Mouse (Mus musculus) midbrain, embryonic 12.5 days (tissue): Measurements from ENCODE around the gene Ms4a4b. TPM values are rescaled to one million over a fixed set of nuclear protein-coding genes. Genes with fewer than 3 reads are reported as not detected.
"Not testable (repeated sequence)": the region's sequence is repeated elsewhere in the genome, so short reads cannot be mapped to it uniquely, and the experiment has no call there.

Experiments used
- ATAC-seq: fragments of 200-750 bp; cut with Nextera tagmentation; 2 replicates; pipeline ENCODE4 v1.8.0; 2017; ENCODE audit warnings: low read depth, moderate TSS enrichment, moderate library complexity; ENCODE audit not compliant: low FRiP score
- H3K27ac ChIP-seq: fragments of 300-500 bp; sonication (generic); replicated peaks from 2 replicates; pipeline ENCODE4 v1.5.1; 2016; ENCODE audit warnings: mild to moderate bottlenecking
- H3K27me3 ChIP-seq: fragments of 300-500 bp; sonication (generic); 2 replicates; pipeline ENCODE4 v1.6.1; 2016; ENCODE audit warnings: mild to moderate bottlenecking
- H3K36me3 ChIP-seq: fragments of 300-500 bp; sonication (generic); 2 replicates; pipeline ENCODE4 v1.6.1; 2016
- H3K4me1 ChIP-seq: fragments of 300-500 bp; sonication (generic); 2 replicates; pipeline ENCODE4 v1.6.1; 2016
- H3K4me2 ChIP-seq: fragments of 300-500 bp; sonication (generic); replicated peaks from 2 replicates; pipeline ENCODE4 v1.6.1; 2016; ENCODE audit warnings: mild to moderate bottlenecking, moderate library complexity
- H3K4me3 ChIP-seq: fragments of 300-500 bp; sonication (generic); 2 replicates; pipeline ENCODE4 v1.5.1; 2016; ENCODE audit warnings: mild to moderate bottlenecking
- H3K9ac ChIP-seq: fragments of 300-500 bp; sonication (generic); replicated peaks from 2 replicates; pipeline ENCODE4 v1.6.1; 2016; ENCODE audit warnings: mild to moderate bottlenecking, moderate library complexity
- H3K9me3 ChIP-seq: fragments of 300-500 bp; sonication (generic); 2 replicates; pipeline ENCODE4 v1.6.1; 2016; ENCODE audit warnings: mild to moderate bottlenecking
- WGBS: fragments of 180-500 bp; shearing (Covaris S2); methylation state at CpG from one replicate; pipeline ENCODE4 v1.1.7; 2016; 5-methylcytosine and 5-hydroxymethylcytosine counted together
- polyA plus RNA-seq: library from polyadenylated mRNA; unstranded; fragments of >200 nt; fragmentation: Nextera tagmentation; extraction: Ambion mirVana; gene quantifications from 2 replicates; pipeline ENCODE4 v1.2.1, GENCODE M21; 2016

Ms4a4b gene
- not detected in 2 replicates for polyA plus RNA-seq

DNA sequence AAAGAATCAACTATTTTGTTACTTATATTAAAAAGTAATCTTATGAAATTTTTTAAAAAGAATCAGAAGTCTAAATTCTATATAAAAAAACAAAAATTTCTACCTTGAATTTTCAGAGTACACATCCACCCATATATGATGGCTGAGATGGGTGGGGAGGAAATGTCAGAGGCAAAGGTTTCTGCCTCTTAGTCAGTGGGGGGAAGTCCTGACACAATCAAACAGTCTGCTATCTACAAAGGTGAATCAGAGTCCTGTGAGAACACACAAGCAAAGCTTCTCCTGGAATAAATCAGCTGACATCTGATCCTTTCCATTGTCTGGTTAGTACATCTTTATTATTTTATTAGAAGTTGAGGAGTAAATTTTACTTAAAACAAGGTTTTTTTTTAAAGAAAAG is at the start of gene Ms4a4b:
Gene Ms4a4b (plus strand): TSS at position 216 of the 400 bp plus-strand sequence.
- no peak for ATAC-seq
- Histone ChIP-seq H3K9me3 (no peaks in the 10 kb centered on the region), H3K4me3 (no peak within 1 kb of the TSS), H3K36me3 (no peaks in the 10 kb centered on the region), H3K4me1 (no peaks in the 10 kb centered on the region), H3K27ac (no peak within 1 kb of the TSS), H3K27me3 (no peaks in the 10 kb centered on the region), H3K9ac (no peak within 1 kb of the TSS), H3K4me2 (no peak within 1 kb of the TSS)

- Histone ChIP-seq H3K4me3 (no peak overlapping the region), H3K4me2 (no peak overlapping the region), H3K4me1 (no peaks in the 10 kb centered on the region), H3K9ac (no peak overlapping the region), H3K9me3 (no peaks in the 10 kb centered on the region), H3K27ac (no peak overlapping the region), H3K27me3 (no peaks in the 10 kb centered on the region), H3K36me3 (no peaks in the 10 kb centered on the region)
- no peak for ATAC-seq
These were observed 47.6 kb upstream of the Ms4a4b start for GRCm38 (mm10) chr19:11395769-11396168.

- H3K9me3 ChIP-seq: no peaks in the 10 kb centered on the region
- 86% methylated on average over 3 of the region's 3 CpGs for WGBS
- no peak within 1 kb of the TSS for H3K9ac ChIP-seq
- no peaks in the 10 kb centered on the region for H3K36me3 ChIP-seq
- no peak within 1 kb of the TSS for H3K4me2 ChIP-seq
- no peaks in the 10 kb centered on the region for H3K27me3 ChIP-seq
- no peak for ATAC-seq
- no peaks in the 10 kb centered on the region for H3K4me1 ChIP-seq
- H3K4me3 ChIP-seq: no peak within 1 kb of the TSS
- H3K27ac ChIP-seq: no peak within 1 kb of the TSS
These were observed 38.8 kb upstream of the Ms4a4b start, which contains the start of gene Ms4a4c for GRCm38 (mm10) chr19:11404527-11404926. Gene Ms4a4c, plus strand, starts transcription at chr19:11404770.

- H3K4me2 ChIP-seq: no peak overlapping the region
- no peaks in the 10 kb centered on the region for H3K27me3 ChIP-seq
- H3K4me1 ChIP-seq: no peaks in the 10 kb centered on the region
- no peaks in the 10 kb centered on the region for H3K36me3 ChIP-seq
- no peak overlapping the region for H3K27ac ChIP-seq
- H3K9ac ChIP-seq: no peak overlapping the region
- no peak overlapping the region for H3K4me3 ChIP-seq
- ATAC-seq: no peak
- H3K9me3 ChIP-seq: no peaks in the 10 kb centered on the region
These were observed 35.9 kb upstream of the Ms4a4b start for GRCm38 (mm10) chr19:11407428-11407827.

GRCm38 (mm10) chr19:11408591-11408990 is 34.8 kb upstream of the Ms4a4b start:
- no peak overlapping the region for H3K4me2 ChIP-seq
- ATAC-seq: no peak
- no peaks in the 10 kb centered on the region for H3K27me3 ChIP-seq
- no peak overlapping the region for H3K4me3 ChIP-seq
- whole genome bisulfite sequencing: 88% methylated on average over 1 of the region's 1 CpGs
- no peaks in the 10 kb centered on the region for H3K4me1 ChIP-seq
- no peaks in the 10 kb centered on the region for H3K9me3 ChIP-seq
- no peak overlapping the region for H3K9ac ChIP-seq
- no peaks in the 10 kb centered on the region for H3K36me3 ChIP-seq
- no peak overlapping the region for H3K27ac ChIP-seq

DNA sequence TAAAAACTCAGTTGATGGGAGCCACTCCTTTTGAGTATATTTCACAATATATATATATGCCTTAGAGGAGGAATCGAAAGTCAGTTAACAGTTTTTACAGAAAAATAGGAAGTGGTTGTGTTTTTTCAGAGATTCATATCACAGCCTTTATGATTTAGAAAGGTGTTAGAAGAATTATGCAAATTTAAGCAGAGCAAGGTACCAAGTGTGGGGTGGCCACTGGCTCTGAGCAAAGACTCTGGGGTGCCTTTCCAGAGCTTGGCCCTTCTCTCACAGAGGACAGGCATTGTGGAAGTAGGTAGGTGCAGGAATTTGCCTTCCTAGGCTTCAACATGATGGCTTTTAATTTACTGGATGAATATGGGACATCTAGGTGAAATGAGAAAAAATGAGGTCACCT is 31.7 kb upstream of the Ms4a4b start:
- H3K27ac ChIP-seq: no peak overlapping the region
- no peaks in the 10 kb centered on the region for H3K36me3 ChIP-seq
- no peak overlapping the region for H3K4me2 ChIP-seq
- H3K4me1 ChIP-seq: no peaks in the 10 kb centered on the region
- no peak overlapping the region for H3K4me3 ChIP-seq
- H3K27me3 ChIP-seq: no peaks in the 10 kb centered on the region
- H3K9ac ChIP-seq: no peak overlapping the region
- WGBS: 90% methylated on average over 1 of the region's 1 CpGs
- H3K9me3 ChIP-seq: no peaks in the 10 kb centered on the region
- no peak for ATAC-seq

- Histone ChIP-seq H3K27me3 (no peaks in the 10 kb centered on the region), H3K4me1 (no peaks in the 10 kb centered on the region), H3K27ac (no peak overlapping the region), H3K4me2 (no peak overlapping the region), H3K4me3 (no peak overlapping the region), H3K9ac (no peak overlapping the region), H3K9me3 (no peaks in the 10 kb centered on the region), H3K36me3 (no peaks in the 10 kb centered on the region)
- 93% methylated on average over 1 of the region's 1 CpGs for WGBS
- no peak for ATAC-seq
These were observed 29.3 kb upstream of the Ms4a4b start for GRCm38 (mm10) chr19:11414084-11414483.

GRCm38 (mm10) chr19:11415581-11415980 is 27.8 kb upstream of the Ms4a4b start:
- Histone ChIP-seq H3K4me2 (no peak overlapping the region), H3K9ac (no peak overlapping the region), H3K9me3 (no peaks in the 10 kb centered on the region), H3K27me3 (no peaks in the 10 kb centered on the region), H3K4me1 (no peaks in the 10 kb centered on the region), H3K4me3 (no peak overlapping the region), H3K36me3 (no peaks in the 10 kb centered on the region), H3K27ac (no peak overlapping the region)
- WGBS: 73% methylated on average over 3 of the region's 3 CpGs
- ATAC-seq: no peak

- 71% methylated on average over 3 of the region's 3 CpGs for WGBS
- ATAC-seq, H3K4me3 ChIP-seq: not testable (repeated sequence)
These were observed 24.5 kb upstream of the Ms4a4b start for GRCm38 (mm10) chr19:11418865-11419264.

GRCm38 (mm10) chr19:11431209-11431608 is 12.1 kb upstream of the Ms4a4b start:
- H3K9ac ChIP-seq, H3K9me3 ChIP-seq, H3K27me3 ChIP-seq, ATAC-seq, H3K4me2 ChIP-seq, H3K36me3 ChIP-seq, H3K4me1 ChIP-seq, H3K4me3 ChIP-seq, H3K27ac ChIP-seq: not testable (repeated sequence)
- 86% methylated on average over 1 of the region's 1 CpGs for WGBS

More at GRCm38 (mm10) chr19:11418865-11419264, 24.5 kb upstream of the Ms4a4b start:
- not testable (repeated sequence) for H3K9ac ChIP-seq, H3K4me1 ChIP-seq, H3K36me3 ChIP-seq, H3K9me3 ChIP-seq, H3K4me2 ChIP-seq, H3K27me3 ChIP-seq, H3K27ac ChIP-seq

DNA sequence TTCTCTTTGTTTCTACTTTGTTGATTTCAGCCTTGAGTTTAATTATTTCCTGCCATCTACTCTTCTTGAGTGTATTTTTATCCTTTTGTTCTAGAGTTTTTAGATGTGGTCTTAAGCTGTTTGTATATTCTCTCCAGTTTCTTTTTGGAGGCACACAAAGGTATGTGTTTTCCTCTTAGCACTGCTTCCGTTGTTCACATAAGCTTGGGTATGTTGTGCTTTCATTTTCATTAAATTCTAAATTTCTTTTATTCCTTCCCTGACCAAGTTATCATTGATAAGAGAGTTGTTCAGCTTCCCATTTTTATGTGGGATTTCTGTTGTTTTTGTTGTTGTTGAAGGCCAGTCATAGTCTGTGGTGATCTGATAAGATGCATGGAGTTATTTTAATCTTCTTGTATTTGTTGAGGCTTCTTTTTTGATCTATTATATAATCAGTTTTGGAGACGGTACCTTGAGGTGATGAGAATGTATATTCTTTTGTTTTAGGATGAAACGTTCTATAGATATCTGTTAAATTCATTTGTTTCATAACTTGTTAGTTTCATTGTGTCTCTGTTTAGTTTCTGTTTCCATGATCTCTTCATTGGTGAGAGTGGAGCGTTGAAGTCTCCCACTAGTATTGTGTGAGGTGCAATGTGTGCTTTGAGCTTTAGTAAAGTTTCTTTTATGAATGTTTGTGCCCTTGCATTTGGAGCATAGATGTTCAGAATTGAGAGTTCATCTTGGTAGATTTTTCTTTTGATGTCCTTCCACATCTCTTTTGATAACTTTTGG is 8.1 kb upstream of the Ms4a4b start:
- no peak overlapping the region for H3K4me3 ChIP-seq
- no peak for ATAC-seq
- no peaks in the 10 kb centered on the region for H3K4me1 ChIP-seq
- H3K9me3 ChIP-seq: no peaks in the 10 kb centered on the region
- H3K27ac ChIP-seq: no peak overlapping the region
- no peaks in the 10 kb centered on the region for H3K36me3 ChIP-seq
- 87% methylated on average over 4 of the region's 4 CpGs for WGBS
- H3K9ac ChIP-seq: no peak overlapping the region
- no peak overlapping the region for H3K4me2 ChIP-seq
- no peaks in the 10 kb centered on the region for H3K27me3 ChIP-seq

- no peaks in the 10 kb centered on the region for H3K27me3 ChIP-seq
- H3K4me3 ChIP-seq: no peak overlapping the region
- WGBS: 88% methylated on average over 5 of the region's 5 CpGs
- no peak overlapping the region for H3K9ac ChIP-seq
- H3K4me1 ChIP-seq: no peaks in the 10 kb centered on the region
- ATAC-seq: no peak
- no peak overlapping the region for H3K4me2 ChIP-seq
- H3K9me3 ChIP-seq: no peaks in the 10 kb centered on the region
- no peaks in the 10 kb centered on the region for H3K36me3 ChIP-seq
- H3K27ac ChIP-seq: no peak overlapping the region
These were observed 611 bp downstream of the Ms4a4b start for GRCm38 (mm10) chr19:11443964-11444363.

- no peak for ATAC-seq
- no peak overlapping the region for H3K27ac ChIP-seq
- no peak overlapping the region for H3K4me3 ChIP-seq
- no peak overlapping the region for H3K4me2 ChIP-seq
- H3K27me3 ChIP-seq: no peaks in the 10 kb centered on the region
- WGBS: 89% methylated on average over 2 of the region's 2 CpGs
- H3K36me3 ChIP-seq: no peaks in the 10 kb centered on the region
- no peak overlapping the region for H3K9ac ChIP-seq
- H3K9me3 ChIP-seq: no peaks in the 10 kb centered on the region
- H3K4me1 ChIP-seq: no peaks in the 10 kb centered on the region
These were observed 3.9 kb downstream of the Ms4a4b start for GRCm38 (mm10) chr19:11447238-11447637.
